Mouse (Mus musculus): ENCODE measurements around the gene Zbtb3. TPM values are rescaled to one million over a fixed set of nuclear protein-coding genes. Genes with fewer than 3 reads are reported as not detected.
A peak's percentile ranks its signal among the peaks of the same experiment; 100 is the strongest.
"Not testable (repeated sequence)": the region's sequence is repeated elsewhere in the genome, so short reads cannot be mapped to it uniquely, and the experiment has no call there.

The Zbtb3 gene
- polyA plus RNA-seq, 1 experiment from 2014 or later: 4.1 TPM

DNA sequence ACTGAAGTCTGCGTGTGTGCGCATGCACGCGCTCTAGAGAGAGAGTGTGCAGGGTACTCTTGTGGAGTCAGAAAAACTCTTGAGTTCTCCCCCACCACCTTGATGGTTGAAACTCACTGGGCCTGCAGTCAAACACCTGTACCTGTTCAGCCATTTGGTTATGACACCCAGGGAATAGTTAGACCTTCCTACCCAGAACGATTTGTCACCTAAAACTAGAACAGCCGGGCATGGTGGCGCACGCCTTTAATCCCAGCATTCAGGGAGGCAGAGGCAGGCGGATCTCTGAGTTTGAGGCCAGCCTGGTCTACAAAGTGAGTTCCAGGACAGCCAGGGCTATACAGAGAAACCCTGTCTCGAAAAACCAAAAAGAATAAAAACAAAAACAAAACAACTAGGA, 34.0 kb downstream of the Zbtb3 start:
- H3K27ac ChIP-seq (ENCODE audit: low read length); H3K27me3 ChIP-seq (replicated peaks; ENCODE audit: control insufficient read depth, insufficient read depth, low read length); H3K9ac ChIP-seq (ENCODE audit: low read depth, low read length); H3K9me3 ChIP-seq (ENCODE audit: control insufficient read depth, low read length); H3K4me3 ChIP-seq (ENCODE audit: low read length); H3K4me2 ChIP-seq (ENCODE audit: low read depth, low read length); ATAC-seq: not testable (repeated sequence)
- Histone ChIP-seq H3K4me1 (ENCODE audit: control insufficient read depth, insufficient read depth, low read length) (peaks cover 22% of the 10 kb centered on the region), H3K36me3 (ENCODE audit: control insufficient read depth, insufficient read depth, low read length) (peaks cover 18% of the 10 kb centered on the region)
- WGBS: 89% methylated on average over 10 of the region's 10 CpGs

DNA sequence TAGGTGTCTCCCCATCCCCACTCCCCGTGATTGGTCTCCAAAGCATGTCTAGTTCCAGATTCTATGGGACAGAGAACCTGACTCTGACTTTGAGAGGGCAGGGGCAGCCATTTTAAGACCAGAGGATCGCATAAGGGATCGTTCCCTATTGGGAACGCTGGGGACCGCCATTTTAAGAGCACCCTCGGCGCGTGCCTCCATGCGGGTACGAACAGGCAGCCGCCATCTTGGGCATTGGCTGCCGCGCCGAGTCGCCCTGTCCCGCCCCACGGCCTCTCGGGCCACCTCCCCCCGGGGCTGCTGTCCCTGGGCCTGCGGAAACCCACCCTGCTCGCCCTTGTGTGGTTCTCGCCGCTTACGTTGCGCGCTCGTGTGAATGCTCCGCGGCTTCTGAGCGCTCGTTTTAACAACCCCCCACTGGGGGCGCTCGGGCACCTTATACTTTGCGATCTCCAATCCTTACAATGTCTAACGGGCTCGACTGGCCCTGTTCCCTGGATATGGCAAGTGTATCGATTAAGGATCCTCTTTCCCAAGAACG, 35.0 kb downstream of the Zbtb3 start, which contains the start of gene Bscl2:
TSS of gene Bscl2 (plus strand) at position 217 of the 541 bp plus-strand sequence.
- peak within 1 kb of the TSS; percentile 89 for H3K9ac ChIP-seq (ENCODE audit: low read depth, low read length)
- H3K27ac ChIP-seq (ENCODE audit: low read length): peak within 1 kb of the TSS; percentile 96
- peak within 1 kb of the TSS; percentile 98 for H3K4me2 ChIP-seq (ENCODE audit: low read depth, low read length)
- H3K4me1 ChIP-seq (ENCODE audit: control insufficient read depth, insufficient read depth, low read length): peaks cover 22% of the 10 kb centered on the region
- under 1% methylated on average over 38 of the region's 38 CpGs for WGBS
- peaks cover 11% of the 10 kb centered on the region for H3K36me3 ChIP-seq (ENCODE audit: control insufficient read depth, insufficient read depth, low read length)
- no peaks in the 10 kb centered on the region for H3K9me3 ChIP-seq (ENCODE audit: control insufficient read depth, low read length)
- H3K27me3 ChIP-seq (replicated peaks; ENCODE audit: control insufficient read depth, insufficient read depth, low read length): no peaks in the 10 kb centered on the region
- H3K4me3 ChIP-seq (ENCODE audit: low read length): peak within 1 kb of the TSS; percentile 66
- ATAC-seq: peak; percentile 79

DNA sequence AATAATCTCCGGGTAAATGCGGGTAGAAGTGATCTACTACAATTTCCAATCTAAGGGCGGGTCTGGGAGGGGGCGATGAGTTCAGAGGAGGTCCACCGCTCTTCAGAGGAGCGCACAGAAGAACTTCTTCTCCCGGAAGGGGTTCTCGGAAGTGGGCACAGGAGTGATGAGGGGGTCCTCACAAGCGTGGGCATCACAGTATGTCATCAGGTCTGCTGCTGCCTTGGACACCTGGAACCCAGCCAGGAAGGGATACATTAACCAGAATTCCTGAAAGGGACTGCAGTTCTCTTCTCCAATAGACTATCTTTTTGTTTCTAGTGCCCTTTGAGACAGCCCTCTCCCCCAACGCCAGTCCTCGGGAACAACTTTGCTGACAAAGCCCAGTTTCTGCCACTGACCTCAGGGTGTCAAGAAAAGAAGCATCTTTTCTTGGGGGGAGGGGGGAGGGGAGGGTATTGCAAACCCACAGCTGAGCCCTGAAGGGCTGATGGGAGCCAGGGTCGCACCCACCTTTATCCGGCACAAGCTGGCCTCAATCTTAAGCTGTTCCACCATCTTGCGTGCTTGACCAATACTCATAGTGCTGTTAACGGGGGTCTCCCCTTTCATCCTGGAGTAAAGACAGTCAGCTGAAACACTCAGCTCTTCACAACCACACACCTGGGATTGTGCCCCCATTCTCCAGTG, 35.8 kb downstream of the Zbtb3 start:
- WGBS: 16% methylated on average over 15 of the region's 15 CpGs
- Histone ChIP-seq H3K9me3 (ENCODE audit: control insufficient read depth, low read length) (no peaks in the 10 kb centered on the region), H3K9ac (ENCODE audit: low read depth, low read length) (peak overlapping the region; percentile 89), H3K27ac (ENCODE audit: low read length) (peak overlapping the region; percentile 96), H3K4me2 (ENCODE audit: low read depth, low read length) (peak overlapping the region; percentile 98), H3K36me3 (ENCODE audit: control insufficient read depth, insufficient read depth, low read length) (peaks cover 6% of the 10 kb centered on the region), H3K4me3 (ENCODE audit: low read length) (peak overlapping the region; percentile 66), H3K27me3 (replicated peaks; ENCODE audit: control insufficient read depth, insufficient read depth, low read length) (no peaks in the 10 kb centered on the region), H3K4me1 (ENCODE audit: control insufficient read depth, insufficient read depth, low read length) (peaks cover 22% of the 10 kb centered on the region)
- peak; percentile 24; the same call in 1 of the 2 replicates for ATAC-seq

DNA sequence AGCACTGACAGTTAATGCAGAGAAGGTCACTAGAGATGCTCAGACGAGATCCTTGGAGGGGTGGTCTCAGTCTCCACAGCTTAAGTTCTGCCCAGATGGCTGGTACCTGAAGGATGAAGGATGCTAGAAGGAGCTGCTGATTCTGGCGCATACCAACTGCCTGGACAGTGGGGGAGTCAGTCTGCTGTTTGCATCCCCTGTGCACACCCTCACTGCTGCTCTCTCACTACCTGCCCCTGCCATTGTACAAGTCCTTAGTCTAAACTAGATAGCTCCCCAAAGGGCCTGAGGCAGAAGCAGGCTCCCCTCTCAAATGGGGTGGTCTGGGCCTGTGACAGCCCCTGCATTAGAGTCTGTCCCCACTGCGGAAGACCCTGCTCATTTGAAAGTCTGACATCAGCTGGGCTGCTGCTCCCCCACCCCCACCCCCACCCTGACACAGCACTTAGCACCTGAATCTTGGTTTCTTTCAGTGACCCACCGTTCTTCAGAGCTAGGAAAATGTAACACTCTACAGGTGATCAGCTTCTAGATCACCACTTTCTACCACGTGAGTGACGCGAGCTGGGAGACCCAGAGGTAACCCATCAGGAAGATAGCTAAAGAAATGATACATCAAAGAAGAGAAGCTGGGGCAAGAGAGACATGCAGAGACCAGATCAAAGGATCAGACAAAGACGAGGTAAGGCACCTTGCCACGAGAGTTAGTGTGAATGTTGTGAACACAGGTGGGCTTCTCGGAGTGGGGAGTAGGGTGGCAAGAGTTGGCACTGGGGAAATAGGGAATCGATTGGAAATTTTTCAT, 37.0 kb downstream of the Zbtb3 start, which contains the start of gene Gng3:
TSS of gene Gng3 (minus strand) at position 92 of the 805 bp plus-strand sequence.
- Histone ChIP-seq H3K9me3 (ENCODE audit: control insufficient read depth, low read length) (no peaks in the 10 kb centered on the region), H3K4me3 (ENCODE audit: low read length) (peak within 1 kb of the TSS; percentile 66), H3K4me1 (ENCODE audit: control insufficient read depth, insufficient read depth, low read length) (peaks cover 22% of the 10 kb centered on the region), H3K9ac (ENCODE audit: low read depth, low read length) (peak within 1 kb of the TSS; percentile 89), H3K36me3 (ENCODE audit: control insufficient read depth, insufficient read depth, low read length) (peaks cover 4% of the 10 kb centered on the region; the same call in 1 of the 2 replicates), H3K27me3 (replicated peaks; ENCODE audit: control insufficient read depth, insufficient read depth, low read length) (no peaks in the 10 kb centered on the region), H3K27ac (ENCODE audit: low read length) (peak within 1 kb of the TSS; percentile 96; the same call in 1 of the 2 replicates), H3K4me2 (ENCODE audit: low read depth, low read length) (peak within 1 kb of the TSS; percentile 98)
- WGBS: 67% methylated on average over 11 of the region's 11 CpGs
- ATAC-seq: no peak

DNA sequence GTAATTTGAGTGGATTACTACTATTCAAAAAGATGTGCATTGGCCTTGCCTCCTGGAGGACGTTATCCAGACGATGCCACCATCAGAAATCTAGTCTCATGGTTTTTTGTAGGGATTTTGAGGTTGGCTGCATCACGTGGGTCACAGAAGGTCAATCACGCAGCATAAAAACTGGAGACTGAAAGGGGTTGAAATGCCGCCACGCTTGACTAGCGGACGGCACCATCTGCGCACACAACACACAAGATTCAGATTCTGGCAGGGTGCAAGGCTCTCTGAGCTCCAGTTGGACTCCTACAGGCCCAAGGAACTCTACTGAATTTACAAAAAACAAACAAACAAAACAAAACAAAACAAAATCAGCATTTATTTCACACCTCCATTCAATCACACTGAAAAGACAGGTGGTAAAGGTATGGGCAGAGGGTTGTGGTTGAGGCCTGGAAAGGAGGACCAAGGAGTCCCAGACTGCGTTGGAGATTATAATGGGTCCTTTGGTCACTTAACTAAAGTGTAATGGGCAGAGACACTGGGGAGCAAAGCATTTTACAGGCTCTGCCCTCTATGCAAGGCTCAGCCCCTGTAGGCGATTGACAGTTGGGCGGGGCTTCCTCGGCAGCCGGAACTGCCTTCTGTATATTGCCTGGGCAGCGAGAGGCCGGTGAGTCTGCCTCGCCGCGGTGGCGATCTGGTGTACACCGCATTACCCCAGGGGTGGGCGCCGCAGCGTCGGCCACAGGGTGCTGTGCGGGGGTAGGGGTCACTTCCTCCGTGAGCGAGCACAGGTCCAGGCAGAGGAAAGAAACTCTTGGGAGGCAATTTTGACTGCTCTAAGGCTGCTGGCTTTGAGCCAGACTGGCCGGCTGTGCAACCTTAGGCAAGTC, 37.8 kb downstream of the Zbtb3 start:
- peaks cover 22% of the 10 kb centered on the region for H3K4me1 ChIP-seq (ENCODE audit: control insufficient read depth, insufficient read depth, low read length)
- peak; percentile 77 for ATAC-seq
- H3K36me3 ChIP-seq (ENCODE audit: control insufficient read depth, insufficient read depth, low read length): no peaks in the 10 kb centered on the region
- no peak overlapping the region for H3K27ac ChIP-seq (ENCODE audit: low read length)
- no peaks in the 10 kb centered on the region for H3K9me3 ChIP-seq (ENCODE audit: control insufficient read depth, low read length)
- WGBS: 27% methylated on average over 29 of the region's 29 CpGs
- no peaks in the 10 kb centered on the region for H3K27me3 ChIP-seq (replicated peaks; ENCODE audit: control insufficient read depth, insufficient read depth, low read length)
- peak overlapping the region; percentile 84 for H3K4me2 ChIP-seq (ENCODE audit: low read depth, low read length)
- H3K4me3 ChIP-seq (ENCODE audit: low read length): peak overlapping the region; percentile 58
- H3K9ac ChIP-seq (ENCODE audit: low read depth, low read length): peak overlapping the region; percentile 80

DNA sequence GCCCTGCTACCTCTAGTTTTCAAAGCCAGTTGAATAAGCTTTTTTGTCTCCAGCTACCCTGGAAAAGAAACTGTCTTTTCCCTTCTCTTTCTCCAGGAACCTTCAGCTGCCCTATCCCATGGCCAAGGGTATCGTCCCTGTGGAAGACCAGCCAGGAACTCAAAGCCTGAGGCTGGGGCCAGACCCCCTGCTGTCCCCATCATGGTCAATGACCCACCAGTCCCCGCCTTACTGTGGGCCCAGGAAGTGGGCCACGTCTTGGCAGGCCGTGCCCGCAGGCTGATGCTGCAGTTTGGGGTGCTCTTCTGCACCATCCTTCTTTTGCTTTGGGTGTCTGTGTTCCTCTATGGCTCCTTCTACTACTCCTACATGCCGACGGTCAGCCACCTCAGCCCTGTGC, 38.7 kb downstream of the Zbtb3 start:
- H3K4me1 ChIP-seq (ENCODE audit: control insufficient read depth, insufficient read depth, low read length): peaks cover 22% of the 10 kb centered on the region
- peak overlapping the region; percentile 84 for H3K4me2 ChIP-seq (ENCODE audit: low read depth, low read length)
- H3K9me3 ChIP-seq (ENCODE audit: control insufficient read depth, low read length): no peaks in the 10 kb centered on the region
- no peak overlapping the region for H3K27ac ChIP-seq (ENCODE audit: low read length)
- H3K9ac ChIP-seq (ENCODE audit: low read depth, low read length): peak overlapping the region; percentile 80
- ATAC-seq: no peak
- WGBS: 94% methylated on average over 7 of the region's 7 CpGs
- H3K27me3 ChIP-seq (replicated peaks; ENCODE audit: control insufficient read depth, insufficient read depth, low read length): no peaks in the 10 kb centered on the region
- peak overlapping the region; percentile 58 for H3K4me3 ChIP-seq (ENCODE audit: low read length)
- H3K36me3 ChIP-seq (ENCODE audit: control insufficient read depth, insufficient read depth, low read length): no peaks in the 10 kb centered on the region

DNA sequence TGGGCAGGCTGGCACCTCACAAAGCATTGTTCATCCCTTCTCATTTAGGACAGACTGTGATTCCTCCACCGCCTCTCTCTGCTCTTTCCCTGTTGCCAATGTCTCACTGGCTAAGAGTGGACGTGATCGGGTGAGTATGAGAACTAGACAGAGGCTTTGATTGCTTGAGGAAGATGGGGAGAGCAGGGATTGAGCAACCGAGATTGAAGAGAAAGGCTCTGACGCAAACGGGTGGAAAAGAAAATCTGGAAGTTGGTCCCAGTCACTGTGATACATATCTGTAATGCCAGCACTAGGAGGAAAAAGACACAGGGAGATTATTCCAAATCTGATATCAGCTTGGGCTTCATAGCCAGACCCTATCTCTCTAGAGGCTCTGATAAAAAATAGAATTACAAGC, 40.6 kb downstream of the Zbtb3 start:
- Histone ChIP-seq H3K36me3 (ENCODE audit: control insufficient read depth, insufficient read depth, low read length) (peaks cover 3% of the 10 kb centered on the region; the same call in 1 of the 2 replicates), H3K27ac (ENCODE audit: low read length) (no peak overlapping the region), H3K4me2 (ENCODE audit: low read depth, low read length) (no peak overlapping the region), H3K9me3 (ENCODE audit: control insufficient read depth, low read length) (no peaks in the 10 kb centered on the region), H3K27me3 (replicated peaks; ENCODE audit: control insufficient read depth, insufficient read depth, low read length) (no peaks in the 10 kb centered on the region), H3K4me3 (ENCODE audit: low read length) (no peak overlapping the region), H3K9ac (ENCODE audit: low read depth, low read length) (no peak overlapping the region), H3K4me1 (ENCODE audit: control insufficient read depth, insufficient read depth, low read length) (peaks cover 22% of the 10 kb centered on the region)
- 90% methylated on average over 6 of the region's 6 CpGs for WGBS
- no peak for ATAC-seq

DNA sequence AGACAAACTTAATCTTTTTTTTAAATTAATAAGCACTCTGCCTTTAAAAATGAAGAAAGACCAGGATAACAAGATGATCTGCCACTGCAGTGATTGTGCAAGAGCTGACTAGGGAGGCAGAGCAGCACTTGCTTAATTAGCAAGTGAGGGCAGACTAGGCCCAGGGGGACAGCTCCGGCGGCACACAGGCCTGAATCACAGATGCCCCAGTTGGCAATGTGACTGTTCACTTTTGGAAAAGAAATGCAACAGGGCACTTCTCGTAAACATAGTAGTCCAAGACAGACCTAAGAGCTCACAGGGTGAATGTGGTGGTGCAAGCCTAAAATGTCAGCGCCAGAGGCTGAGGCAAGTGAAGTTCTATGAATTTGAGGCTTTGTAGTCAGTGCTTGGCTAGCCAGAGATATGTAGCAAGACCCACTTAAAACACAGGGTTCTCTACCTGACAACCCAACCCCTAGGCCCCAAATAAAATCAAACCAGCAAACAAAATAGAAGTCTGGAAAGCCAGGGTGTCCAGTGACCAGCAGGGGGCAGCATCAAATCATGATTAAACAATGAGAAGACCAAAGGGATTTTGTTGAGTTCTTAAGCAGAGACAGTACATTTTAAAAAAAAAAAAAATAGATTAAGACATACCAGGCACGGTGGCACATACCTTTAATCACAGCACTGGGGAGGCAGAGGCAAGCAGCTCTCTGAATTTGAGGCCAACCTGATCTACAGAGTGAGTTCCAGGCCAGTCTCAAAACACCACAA, 42.2 kb downstream of the Zbtb3 start:
- Histone ChIP-seq H3K27ac (ENCODE audit: low read length) (no peak overlapping the region), H3K9me3 (ENCODE audit: control insufficient read depth, low read length) (no peaks in the 10 kb centered on the region)

More for the DNA sequence above, 42.2 kb downstream of the Zbtb3 start:
- WGBS: 66% methylated on average over 5 of the region's 5 CpGs
- Histone ChIP-seq H3K27me3 (replicated peaks; ENCODE audit: control insufficient read depth, insufficient read depth, low read length) (no peaks in the 10 kb centered on the region), H3K4me1 (ENCODE audit: control insufficient read depth, insufficient read depth, low read length) (peaks cover 10% of the 10 kb centered on the region; the same call in 1 of the 2 replicates), H3K9ac (ENCODE audit: low read depth, low read length) (no peak overlapping the region), H3K36me3 (ENCODE audit: control insufficient read depth, insufficient read depth, low read length) (peaks cover 6% of the 10 kb centered on the region), H3K4me2 (ENCODE audit: low read depth, low read length) (no peak overlapping the region), H3K4me3 (ENCODE audit: low read length) (no peak overlapping the region)
- no peak for ATAC-seq

Data from intestine, embryonic 16.5 days (tissue).